Mouse (Mus musculus) gastrocnemius, adult 18-20 months (tissue): ENCODE results near the gene Nol12. TPM values are rescaled to one million over a fixed set of nuclear protein-coding genes. Genes with fewer than 3 reads are reported as not detected.

Experiments
- DNase-seq: peaks from one replicate; pipeline ENCODE4 v3.0.0; 2021; ENCODE audit warnings: low spot score
- total RNA-seq, 2 experiments: library from RNA; stranded (reverse); gene quantifications; 2 replicates each; pipeline ENCODE4 v1.2.3; 2021

Gene Nol12
- total RNA-seq, 2 experiments from 2014 or later = 26.4 to 29.1 TPM

DNA sequence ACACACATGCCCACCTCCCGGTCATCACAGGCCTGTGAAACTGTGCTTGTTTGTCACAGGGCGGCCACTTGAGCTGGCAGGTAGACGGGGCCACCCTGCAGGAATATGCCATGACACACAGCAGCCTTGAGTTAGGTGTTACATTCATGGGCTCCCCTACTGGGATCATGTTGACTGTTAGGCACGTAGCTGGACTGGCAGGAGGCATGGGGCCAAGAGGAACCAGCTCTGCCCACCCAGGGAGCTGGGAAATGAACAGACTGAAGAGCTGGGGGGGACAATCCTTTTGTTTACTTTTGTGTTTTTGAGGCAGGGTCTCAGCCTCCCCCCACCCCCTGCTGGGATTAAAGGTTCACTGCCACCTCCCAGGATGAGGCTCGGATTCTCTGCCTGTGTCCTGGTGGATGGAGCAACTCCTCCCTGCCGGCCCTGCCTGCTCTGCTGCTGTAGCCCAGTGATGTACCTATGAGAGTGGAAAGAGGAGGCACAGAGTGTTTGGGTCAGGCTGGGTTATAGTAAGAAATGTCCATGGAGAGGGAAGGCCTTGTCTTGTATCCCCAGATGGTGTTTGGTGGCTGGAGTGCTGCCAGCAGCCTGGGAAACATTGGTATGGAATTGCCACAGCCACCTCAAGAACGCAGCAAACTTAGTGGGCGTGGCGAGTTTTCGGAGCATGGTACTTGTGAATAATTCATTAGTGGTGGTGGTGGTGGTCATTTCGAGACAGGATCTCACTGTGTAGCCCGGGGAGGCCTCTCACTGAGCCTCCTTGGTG is 18.5 kb upstream of the Nol12 start:
- no peak for DNase-seq

DNA sequence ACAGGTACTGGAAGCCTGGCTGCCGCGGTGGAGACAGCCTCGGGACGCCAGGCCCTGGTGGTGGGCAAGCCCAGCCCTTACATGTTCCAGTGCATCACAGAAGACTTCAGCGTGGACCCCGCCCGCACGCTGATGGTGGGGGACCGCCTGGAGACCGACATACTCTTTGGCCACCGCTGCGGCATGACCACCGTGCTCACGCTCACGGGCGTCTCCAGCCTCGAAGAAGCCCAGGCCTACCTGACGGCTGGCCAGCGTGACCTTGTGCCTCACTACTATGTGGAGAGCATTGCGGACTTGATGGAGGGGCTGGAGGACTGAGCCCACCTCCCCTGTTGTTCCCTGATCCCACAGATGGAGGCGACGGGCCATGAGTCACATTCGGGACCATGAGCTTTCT is 16.6 kb upstream of the Nol12 start:
- DNase-seq = no peak

DNA sequence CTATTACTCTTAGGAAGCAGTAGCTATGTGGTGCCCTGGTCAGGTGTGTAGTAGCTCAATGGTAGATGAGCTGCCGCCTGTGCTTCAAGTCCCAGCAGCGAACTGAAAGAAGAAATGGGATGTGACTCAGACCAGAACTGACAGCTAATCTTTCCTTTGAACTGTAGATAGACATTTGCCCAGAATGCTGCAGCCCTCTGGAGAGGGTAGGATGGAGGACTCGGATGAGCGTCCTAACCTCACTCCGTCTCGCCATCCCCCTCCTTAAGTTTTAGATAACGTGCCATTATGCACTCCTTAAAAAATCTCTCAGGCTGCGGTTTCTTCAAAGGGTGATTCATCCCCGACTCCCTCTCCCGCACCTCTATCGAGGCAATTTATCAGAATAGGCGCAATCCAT is 14.8 kb upstream of the Nol12 start:
- no peak for DNase-seq

DNA sequence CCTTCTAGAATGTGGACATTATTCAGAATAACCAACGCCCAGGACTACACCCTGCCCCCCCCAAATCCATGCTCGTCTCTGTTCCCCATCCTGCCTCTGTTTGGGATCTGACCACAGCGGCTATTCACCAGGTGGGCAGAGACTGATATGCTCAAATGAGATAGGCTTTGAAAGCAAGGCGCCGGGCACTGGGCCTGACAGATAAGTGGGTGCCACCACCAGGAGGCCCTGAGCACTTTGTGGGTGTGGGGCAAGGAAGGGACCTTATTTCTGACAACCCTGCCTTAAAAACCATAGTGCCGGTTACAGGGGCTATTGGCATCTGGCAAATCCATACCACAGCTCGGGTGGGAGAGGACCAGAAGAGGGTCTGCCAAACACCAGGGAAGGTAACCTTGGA is 12.0 kb upstream of the Nol12 start:
- DNase-seq = no peak

DNA sequence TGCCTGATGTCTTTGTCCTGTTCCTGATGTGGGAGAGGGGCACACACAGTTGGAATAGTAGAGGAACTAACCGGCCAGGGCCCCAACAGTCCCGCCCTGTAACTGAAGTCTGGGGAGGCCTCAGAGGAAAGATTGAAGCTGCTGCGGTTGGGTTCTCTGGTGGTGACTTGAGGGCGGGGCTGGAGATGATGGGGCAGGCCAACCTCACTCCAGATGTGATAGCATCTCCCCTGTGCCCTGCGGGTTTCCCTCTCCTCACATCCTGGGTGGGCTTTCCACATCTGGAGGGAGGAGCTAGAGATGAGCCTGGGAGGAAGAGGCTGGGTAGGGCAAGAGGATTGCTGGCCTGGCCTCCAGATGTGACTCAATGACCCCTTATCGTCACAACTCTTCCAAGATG is 11.1 kb upstream of the Nol12 start:
- no peak for DNase-seq

DNA sequence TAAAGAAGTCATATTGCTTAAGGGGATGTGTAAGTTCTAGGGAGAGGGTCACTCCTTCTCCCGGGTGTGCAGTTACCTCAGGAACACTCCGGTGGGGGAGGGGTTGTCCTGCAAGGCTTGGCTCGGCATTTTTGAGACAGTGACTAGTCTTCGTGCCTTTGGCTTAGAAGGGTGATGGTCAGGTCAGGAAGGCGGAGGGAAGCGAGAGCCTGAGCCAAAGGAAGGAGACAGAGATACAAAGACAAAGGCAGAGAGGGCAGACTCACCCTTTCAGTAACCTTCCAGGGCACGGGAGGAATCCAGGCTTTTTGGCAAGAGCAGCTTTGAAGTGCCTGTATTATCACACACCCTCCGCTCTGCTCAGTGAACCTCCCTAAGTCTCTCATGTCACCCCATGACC is 9.6 kb upstream of the Nol12 start:
- DNase-seq = no peak

DNA sequence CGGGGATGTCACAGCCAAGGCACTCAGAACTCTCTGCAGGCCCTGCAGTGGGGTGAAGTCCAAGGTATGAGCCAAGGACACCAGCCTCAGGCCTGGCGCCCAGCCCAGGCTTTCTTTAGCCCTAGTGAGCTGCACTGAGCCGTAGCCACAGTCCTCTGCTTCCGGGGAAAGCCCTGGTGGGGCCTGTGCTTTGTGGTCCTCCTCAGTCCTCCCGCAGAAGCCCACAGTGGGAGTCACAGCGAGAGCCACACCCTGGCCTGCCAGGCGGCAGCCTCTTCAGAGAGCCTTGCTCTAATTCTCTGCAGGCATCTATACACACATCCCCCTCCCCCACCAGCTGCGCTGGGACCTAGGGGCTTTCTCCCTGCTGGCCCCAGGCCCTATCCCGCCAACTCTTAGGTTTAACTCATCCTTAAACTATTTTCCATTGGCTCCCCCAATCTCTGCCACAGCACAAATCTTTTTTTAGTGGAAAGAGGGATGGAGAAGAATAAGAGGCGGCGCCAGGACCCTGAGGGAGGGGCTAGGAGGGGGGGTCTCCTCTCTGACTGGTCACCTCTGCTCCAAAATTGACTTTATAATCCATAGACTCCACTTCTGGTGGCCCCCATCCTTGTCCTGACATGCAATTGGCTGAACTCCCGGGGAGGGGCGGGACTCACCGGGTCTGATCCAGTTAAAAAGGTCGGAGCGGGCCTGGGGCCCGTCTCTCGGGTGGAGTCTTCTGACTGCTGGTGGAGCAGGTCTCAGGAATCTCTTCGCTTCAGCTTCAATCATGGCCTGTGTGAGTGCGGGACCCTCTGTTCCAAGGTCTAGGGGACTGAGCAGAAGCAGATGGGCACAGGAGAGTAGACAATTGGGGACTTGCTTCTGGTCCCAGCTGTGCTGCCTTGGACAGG is 8.5 kb upstream of the Nol12 start, which contains the start of gene Lgals1:
Gene Lgals1 (plus strand): TSS at position 705 of the 899 bp plus-strand sequence.
- DNase-seq = peak; percentile 95

DNA sequence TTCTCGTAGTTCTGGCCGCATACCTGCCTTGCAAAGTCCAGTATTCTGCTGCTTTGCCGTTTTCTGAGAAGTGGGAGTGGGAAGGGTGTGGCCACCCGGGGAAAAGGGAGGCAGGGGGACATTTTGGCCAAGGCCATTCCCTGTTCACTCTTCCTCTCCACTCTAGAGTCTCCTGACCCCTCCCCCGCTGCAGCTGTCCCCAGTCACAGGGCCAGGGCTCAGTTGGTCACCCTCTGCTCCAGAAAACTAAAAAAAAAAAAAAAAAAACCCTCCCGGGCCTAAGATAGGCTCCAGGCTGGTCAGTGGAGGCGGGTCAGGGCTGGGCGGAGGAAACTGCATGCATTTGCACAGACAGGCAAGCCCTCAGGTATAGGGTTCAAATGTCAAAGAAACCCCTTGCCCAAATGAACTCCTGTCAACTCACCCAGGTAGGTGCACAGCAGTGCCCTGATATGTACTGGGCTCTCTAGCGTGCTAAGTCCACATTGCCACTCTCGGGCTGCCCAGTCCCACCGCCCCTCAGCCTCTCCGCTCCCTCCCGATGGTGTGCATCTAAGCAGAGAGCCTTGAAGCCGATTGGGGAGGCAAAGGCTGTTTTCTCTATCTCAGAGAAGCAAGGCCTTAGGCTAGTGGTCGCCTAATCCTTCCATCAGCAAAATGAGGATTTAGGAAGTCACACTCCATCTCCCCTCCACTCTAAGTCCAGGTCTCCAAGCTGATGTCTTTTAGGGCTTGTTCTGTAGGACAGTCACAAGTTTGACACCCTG is 7.5 kb upstream of the Nol12 start:
- DNase-seq = peak; percentile 62

DNA sequence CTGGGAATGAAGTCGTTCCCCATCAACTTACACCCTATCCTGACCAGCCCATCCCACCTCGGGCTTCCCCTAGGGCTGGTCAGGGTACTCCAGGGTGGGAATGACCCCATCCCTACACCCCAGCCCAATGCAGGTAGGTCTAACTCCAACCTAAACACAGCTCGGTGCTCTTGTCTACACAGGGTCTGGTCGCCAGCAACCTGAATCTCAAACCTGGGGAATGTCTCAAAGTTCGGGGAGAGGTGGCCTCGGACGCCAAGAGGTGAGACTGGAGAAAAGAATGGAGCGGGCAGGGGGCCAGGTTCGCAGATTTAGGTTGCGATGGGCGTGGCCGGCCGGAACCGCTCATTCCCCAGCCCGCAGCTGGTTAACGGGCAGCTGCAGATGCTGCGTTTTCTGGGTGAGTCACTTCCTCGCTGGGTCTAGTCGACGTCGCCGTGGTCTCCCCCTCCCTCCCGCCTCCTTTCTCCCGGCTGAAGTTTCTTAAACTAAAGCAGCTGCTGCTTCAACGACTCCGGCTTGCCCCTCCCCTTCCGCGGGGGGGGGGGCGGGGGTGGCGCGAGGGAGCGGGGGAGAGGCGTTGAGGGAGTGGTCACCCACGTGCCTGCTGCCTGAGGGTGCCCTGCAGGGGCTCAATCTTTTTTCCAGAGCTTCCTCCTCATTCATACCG is 6.8 kb upstream of the Nol12 start:
- DNase-seq = peak; percentile 69

DNA sequence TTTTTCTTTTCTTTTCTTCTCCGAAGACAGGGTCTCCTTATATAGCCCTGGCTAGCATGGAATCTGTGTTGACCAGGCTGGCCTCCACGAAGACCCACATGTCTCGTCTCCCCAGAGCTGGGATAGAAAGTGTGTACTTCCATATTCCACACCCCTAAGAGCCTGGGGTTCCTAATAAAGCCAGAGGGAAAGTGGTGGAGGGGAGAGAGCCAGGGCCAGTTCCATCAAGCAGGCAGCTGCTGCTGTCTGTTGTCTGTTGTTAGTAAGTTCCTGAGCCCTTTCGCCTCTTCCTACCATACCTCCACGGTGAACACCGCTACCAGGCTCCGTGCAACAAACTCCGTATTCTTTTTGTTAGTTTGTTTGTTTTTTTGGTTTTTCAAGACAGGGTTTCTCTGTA is 6.2 kb upstream of the Nol12 start:
- no peak for DNase-seq

DNA sequence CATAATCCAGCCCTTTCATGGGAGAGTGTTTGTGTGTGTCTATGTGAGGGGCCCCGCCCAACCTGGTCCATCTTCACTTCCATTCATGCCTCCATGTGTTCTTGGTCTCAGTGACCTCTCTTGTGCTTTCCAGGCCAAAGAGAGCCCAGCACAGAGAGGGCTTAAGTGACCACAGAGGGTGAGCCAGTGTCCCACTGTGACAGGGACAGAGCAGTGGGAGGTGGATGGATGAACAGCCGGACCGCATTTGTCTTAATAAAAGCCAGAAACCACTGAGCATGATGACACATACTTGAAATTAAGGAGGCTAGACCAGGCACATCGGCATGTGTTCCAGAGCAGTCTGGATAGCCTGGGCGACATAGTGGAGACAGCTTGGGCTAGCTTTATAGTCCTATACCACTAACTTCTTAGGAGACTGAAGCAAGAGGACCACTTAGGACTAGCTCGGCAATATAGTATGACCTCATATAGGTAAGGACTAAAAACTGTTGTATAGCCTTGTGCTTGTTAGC is 4.5 kb upstream of the Nol12 start:
- DNase-seq = no peak

DNA sequence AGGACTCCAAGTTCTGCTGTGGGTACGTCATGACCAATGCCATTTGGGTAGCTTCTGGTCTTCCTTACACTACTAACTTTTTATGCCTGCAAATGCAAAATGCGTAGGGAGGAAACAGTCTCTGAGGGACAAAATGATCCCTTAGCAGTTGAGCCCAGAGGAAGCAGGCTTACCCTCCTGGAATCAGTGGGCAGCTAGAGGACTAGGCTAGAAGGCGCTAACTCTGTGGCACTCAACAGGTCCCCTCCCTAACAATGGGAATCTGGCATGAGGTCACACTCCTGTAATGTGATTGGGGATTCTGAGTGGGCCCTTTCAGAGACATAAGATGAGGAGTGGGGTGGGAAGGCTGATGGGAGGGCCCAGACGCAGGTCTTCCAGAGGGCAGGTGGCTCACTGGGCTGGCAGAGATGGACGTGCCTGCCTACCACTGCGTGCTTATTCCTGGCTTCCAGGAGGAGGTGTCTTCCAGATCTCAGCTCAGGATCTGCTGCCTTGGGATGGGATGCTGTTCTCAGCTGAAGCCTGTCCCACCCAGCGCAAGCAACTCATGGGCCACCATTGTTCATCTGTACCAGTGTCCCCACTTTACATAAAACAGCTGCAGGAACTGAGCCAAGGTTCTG is 3.8 kb upstream of the Nol12 start:
- DNase-seq = no peak

DNA sequence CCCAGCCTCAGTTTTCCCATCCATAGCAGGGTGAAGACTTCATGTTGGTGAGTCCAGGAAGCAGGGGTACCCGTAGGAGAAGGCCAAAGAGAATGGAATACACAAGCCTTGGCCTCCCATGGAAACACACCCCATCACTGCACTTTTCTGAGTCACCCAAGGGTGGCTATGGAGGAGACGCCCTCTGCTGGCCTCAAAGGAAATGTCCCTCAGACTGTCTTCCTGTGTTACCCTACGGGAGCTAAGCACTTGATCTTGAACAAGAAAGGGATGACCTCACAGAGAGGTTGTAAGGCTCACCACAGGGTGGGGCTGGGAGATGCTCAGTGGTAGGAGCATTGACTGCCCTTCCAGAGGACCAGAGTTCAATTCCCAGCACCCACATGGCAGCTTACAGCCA is 3.2 kb upstream of the Nol12 start:
- peak; percentile 64 for DNase-seq

DNA sequence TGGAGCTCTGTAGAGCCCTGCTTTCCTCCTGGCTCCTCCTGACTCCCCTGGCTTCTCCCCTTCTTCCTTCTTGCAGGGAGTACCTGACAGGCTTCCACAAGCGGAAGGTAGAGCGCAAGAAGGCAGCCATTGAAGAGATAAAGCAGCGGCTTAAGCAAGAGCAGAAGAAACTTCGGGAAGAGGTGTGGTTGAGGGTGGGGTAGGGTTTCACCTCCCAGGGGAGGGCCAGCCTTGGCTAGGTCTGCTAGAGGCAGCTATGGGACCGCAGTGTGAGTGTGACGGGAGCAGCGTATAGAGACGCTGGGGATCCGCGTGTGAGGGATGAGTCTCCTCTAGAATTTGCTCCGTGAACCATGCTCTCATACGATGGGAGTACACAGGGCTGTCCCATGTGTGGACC is 1.7 kb downstream of the Nol12 start:
- no peak for DNase-seq

DNA sequence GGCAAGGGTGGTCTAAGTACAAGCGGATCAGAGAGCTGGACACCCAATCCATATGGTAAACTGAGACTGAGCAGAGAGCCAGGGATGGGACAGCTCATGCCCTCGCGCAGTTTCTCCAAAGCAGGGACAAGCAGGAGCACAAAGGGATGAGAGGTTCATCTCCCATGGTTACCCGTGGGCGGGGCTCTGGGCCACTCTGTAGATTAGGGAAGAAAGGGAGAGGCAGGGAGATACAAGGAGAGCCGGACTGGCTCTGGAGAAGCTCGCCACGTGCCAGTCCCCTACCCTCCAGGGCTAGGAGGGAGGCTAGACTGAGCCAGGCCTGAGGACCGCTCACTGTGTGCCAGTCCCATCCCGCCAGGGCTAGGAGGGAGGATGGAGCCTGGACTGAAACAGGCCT is 2.6 kb downstream of the Nol12 start:
- DNase-seq = no peak

DNA sequence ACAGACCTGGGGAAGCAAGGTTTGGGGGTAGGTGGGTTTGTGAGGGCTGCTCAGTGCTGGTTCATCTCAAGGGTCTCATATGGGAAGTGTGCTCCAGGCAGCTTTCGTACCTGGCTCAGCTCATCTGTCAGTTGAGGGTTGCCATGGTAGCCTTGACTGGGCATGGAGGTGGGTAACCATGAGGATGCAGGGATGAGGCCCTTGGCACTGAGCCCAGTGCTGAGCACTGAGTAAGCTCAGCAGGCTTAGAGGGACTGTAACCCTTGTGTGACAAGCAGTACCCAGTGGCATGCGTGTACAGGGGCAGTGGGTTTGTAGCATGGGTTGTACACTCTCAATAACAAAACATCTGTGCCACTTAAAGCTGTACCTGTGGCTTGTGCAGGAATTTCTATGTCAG is 3.2 kb downstream of the Nol12 start:
- no peak for DNase-seq

DNA sequence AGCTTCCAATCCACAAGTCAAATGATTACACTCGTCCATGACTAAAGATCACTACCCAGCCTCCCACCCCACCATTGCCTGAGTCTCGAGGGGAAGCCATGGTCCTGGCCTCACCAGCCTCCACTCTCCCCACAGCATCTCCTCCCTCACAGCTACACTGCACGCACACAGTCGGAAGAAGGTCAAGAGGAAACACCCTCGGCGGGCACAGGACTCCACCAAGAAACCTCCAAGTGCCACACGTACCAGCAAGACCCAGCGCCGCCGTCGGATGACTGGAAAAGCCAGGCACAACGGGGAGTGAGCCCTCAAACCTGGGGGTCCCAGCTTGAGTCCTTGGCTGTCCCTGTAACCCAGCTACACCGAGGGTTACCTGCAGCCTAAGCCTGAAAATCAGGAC is 5.6 kb downstream of the Nol12 start:
- DNase-seq = no peak

DNA sequence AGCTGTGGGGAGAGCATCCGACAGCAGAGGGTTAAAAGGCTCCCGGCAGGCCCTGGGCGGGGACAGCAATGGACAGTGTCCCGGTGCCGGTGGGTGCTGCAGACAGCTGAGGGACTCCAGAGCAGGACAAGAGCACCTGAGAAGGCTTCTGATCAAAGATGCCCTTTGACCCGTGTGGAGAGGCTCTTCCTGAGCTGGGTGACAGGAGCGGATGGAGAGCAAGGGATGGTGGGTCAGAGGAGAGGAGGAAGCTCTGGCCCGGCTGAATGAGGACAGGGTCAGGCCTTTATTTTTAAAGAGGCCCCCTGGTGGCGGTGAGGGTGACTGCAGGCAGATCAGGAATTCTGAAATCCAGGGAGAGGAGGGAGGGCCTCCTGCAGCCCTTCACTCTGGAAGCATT is 7.9 kb downstream of the Nol12 start:
- peak; percentile 88 for DNase-seq

DNA sequence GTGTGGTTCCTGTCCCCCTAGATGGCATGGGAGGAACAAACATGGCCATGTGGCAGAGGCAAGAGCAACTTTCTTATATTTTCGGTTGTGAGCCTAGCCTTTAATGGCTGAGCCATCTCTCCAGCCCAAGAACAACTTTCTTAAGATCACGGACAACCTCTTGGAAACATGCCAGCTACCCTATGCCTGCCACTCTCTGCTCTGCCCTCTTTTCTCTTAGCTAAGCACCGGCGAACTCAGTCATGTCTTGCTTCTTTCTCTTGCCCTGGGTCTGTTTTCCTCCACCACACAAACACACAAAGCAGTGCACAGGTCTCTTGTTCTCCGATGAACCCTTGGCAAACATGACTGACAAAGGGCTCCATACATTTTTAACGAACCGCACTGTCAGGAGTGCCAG is 11.5 kb downstream of the Nol12 start:
- no peak for DNase-seq

DNA sequence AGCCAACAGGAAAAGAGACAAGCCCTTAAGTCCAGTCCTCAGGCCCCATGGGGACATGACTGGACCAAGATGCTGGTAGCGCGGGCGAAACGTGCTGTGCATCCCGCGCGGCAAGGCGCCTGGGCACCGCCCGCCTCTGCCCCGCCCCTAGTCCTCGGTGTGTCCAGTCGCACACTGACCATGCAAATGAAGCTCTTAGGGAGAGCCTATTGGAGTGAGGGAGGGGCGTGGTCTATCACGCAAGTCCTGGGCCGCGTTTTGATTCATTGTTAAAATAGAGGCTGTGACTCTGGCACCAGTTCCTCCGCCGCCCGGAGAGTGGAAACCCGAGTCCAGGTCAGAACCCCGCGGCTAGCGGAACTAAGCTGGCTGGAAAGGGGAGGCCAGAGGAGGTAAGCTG is 12.9 kb downstream of the Nol12 start, which contains the start of gene Triobp:
Gene Triobp (plus strand): TSS at position 68 of the 400 bp plus-strand sequence.
- DNase-seq = peak; percentile 88
